Mouse (Mus musculus) gastrocnemius, adult 18-20 months (tissue): ENCODE measurements around the gene 1700012B07Rik. TPM values are rescaled to one million over a fixed set of nuclear protein-coding genes. Genes with fewer than 3 reads are reported as not detected.

Experiments
- DNase-seq: peaks from one replicate; pipeline ENCODE4 v3.0.0; 2021; ENCODE audit warnings: low spot score
- total RNA-seq, 2 experiments: library from RNA; stranded (reverse); gene quantifications; 2 replicates each; pipeline ENCODE4 v1.2.3; 2021

The 1700012B07Rik gene
- total RNA-seq, 2 experiments from 2014 or later: not detected

DNA sequence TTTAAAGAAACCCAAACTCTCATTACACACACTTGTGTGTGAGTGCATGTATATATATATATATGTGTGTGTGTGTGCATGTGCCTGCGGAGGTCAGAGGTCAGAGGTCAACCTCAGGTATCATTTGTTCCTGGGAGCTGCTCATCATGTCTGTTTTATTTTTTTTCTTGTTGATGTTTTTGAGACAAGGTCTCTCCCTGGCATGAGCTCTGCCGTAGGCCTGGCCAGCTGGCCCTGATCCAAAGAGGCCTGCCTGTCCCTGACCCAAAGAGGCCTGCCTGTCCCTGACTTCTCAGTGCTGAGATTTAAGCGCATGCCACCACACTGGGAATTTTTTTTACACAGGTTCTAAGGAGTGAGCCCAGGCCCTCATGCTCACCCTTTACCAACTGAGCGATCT is 24.1 kb upstream of the 1700012B07Rik start:
- no peak for DNase-seq

DNA sequence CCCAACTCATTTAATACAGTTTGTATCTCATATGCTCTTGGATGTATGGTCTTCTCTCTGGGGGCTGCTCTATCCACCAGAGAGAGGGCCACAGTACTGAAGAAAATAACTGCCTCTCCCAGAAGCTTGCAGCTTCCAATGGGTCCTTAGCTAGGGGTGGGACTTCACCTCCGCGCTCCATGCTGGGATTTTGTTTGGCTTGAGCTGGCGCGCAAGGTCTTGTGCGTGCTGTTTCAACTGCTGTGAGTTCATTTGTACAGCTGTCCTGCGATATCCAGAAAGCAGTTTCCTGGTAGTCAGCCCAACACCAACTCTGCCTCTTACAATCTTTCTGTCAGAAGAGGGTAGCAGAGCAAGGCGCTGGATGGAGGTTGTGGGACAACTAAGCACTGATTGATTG is 18.5 kb upstream of the 1700012B07Rik start:
- no peak for DNase-seq

DNA sequence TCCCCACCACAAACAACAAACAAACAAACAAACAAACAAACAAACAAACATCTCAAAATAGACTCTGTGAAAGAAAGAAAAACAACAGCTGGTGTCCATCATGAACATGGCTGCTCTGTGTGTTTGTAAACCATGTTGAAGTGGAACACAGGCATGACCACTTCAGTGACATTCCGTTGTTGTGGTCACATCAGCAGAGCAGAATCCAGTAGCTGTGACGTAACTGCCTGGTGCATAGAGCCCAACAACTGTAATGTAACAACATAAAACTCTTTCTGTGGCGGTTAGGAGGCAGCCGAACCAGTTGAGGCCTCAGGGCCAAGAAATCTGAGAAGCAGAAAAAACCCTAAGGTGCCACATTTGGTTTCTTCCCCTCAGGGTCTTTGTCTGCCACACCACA is 17.8 kb upstream of the 1700012B07Rik start:
- DNase-seq: no peak

DNA sequence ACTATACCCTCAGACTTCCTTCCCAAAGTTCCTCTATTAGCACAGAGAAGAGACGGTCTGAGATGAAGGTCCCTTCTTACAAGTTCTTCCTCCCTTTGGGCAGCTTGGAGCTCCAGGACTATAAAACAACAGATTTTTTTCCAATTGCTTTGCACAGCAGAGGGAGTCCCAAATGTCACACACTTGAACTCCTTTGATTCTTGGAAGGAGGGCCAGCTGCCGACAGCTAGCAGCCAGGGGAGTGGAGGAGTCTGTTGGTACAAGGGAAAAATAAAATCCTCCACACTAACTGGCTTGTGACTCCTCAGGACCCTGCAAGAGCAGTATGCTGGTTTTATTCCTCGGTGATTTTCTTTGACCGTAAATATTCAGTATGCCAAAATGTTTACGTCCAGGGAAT is 16.6 kb upstream of the 1700012B07Rik start:
- DNase-seq: no peak

DNA sequence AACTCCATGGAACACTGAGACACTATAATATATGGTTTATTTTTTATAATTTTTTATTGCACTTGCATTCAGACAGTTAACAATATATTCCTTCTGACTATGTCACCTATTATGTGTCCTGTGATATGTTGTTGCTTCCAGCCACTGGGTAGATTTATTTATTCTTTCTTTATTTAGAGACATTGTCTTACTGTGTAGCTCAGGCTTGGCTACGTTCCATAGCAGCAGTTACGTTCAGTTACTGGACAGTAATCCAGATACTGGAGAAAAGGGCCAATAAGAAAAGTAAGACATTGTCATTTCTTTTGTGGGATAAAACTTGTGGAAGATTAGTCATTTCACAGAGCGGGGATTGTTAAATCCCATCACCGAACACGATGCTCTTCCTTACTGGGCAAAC is 2.5 kb upstream of the 1700012B07Rik start:
- DNase-seq: no peak

DNA sequence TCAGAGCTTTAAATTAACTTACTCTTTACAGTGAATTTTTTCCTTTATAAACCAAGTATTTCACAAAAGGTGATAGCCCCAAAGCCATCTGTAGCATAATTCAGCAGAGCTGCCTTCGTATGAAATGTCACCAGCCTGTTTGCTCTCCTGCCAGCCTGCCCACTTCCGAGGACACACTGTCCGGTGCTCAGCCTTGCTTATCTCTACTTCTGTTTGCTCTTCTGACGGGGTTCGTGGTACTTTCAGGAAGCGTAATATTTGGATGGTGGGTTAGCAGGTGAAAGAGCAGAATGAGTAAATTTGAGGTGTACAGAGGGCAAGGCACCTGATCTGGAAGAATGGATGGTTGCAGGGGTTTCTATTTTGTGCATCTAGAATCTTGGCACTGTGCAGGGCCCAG is 5.6 kb downstream of the 1700012B07Rik start:
- no peak for DNase-seq

DNA sequence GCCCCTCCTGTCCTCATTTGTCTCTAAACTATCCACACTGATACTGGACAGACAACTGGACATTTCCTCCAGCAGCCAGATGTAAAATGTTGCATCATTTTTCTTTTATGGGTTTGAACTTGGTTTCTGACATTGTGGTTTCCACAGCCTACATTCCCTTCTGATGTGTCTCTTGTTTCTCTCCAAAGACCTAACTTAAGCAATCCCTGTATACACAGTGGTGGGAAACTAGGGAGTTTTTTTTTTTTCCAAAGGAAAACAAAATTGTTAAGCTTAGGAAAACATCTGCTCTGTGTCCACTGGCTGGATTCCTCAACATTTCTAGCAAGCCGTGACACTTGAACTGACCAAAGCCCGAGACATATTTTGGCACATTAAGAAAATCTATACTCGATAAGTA is 10.4 kb downstream of the 1700012B07Rik start:
- DNase-seq: no peak

DNA sequence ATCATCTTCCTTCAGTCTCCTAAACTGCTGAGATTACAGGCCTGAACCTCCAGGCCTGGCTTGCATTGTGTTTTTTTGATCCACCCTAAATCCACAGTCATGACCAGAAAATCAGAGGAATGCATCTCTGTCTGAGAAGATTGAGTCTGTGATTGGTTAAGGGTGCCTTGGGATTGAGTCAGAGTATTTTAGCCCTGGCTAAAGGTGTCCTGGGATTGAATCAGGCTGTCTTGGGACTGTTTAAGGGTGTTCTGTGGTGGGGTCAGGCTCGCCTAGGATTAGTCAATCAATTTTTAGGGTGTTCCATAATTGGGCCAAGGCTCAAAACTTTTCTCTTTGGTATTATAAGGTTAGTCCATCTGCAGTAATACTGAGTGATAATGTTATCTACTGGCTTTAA is 10.9 kb downstream of the 1700012B07Rik start:
- DNase-seq: peak; percentile 16

DNA sequence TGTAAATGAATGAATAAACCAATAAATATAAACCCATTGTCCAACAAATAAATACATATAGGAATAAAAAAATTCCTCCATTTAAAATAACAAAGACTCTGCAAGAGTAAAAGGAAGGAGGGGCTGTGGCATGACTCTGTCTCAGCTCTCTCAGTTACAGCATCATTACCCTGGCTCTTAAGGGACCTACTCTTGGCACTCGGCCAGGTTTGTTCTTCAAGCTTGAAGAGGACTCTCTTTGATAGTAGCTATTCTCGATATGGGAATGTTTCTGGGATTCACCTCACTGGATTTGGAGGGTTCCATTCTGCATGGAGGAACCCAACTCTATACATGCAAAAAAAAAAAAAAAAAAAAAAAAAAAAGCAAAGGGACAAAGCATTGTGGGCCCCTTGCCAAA is 16.1 kb downstream of the 1700012B07Rik start:
- DNase-seq: no peak

DNA sequence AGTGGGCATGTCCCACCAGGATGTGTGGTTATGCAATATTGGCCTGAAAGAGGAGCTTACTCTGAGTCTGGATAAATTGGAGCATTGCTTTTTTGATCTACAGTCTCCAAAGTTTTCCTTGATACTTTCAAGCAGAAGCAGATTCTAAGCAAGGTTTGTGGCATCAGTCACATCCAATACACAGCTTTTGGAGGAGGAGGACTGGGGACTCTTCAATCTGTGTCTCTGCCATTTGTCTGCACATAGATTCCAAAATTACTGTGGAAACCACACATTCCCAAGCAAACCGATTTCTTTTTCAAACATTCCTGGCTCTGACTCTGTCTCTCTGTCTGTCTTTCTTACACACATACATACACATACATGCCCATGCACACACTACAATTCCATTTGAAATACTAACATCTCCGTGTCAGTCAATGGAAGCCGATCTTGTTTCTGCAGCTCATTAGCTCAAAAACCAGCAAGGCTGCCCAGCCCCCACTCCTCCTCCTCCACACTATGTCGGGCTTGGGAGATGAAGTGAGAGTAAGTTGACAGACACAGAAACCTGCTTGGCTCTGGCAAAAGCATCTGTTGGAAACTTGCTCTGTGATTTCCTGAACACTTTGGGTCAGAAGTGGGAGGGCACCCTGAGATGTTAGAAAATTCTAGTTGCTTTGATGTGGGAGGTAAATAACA is 18.5 kb downstream of the 1700012B07Rik start:
- DNase-seq: no peak

DNA sequence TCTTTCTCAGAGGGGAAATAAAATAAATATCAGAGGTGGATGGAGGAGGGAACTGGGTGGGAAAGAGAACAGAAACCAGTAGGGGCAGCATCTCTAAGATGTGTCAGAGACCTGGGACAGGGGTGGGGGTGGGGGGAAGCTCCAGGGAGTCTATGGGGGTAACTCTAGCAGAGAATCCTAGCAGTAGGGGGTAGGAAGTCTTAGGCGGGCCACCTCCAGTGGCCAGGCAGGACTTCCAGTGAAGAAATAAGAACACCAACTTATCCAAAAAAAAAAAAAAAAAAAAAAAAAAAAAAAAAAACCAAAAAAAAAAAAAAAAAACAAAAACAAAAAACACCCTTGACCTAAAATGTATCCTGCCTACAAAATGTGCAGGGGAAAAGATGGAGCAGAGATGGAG is 26.3 kb downstream of the 1700012B07Rik start:
- no peak for DNase-seq

DNA sequence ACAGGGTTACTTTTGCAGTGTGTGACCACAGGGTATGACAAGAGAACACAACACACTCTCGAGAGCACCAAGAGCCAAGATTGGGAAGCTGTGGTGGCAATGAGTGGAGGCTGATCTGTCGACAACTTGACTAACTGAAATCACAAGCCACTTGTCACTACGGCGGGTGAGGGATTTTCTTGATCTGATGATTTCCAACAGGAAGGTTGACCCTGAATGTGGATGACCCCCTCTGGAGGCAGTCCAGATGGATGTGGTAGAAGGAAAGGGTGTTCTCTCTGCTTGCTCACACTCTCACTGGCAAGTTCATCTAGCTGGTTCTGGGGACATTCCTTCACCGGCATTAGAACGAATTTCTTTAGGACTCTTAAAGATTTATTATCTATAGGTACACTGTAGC is 30.3 kb downstream of the 1700012B07Rik start:
- no peak for DNase-seq

DNA sequence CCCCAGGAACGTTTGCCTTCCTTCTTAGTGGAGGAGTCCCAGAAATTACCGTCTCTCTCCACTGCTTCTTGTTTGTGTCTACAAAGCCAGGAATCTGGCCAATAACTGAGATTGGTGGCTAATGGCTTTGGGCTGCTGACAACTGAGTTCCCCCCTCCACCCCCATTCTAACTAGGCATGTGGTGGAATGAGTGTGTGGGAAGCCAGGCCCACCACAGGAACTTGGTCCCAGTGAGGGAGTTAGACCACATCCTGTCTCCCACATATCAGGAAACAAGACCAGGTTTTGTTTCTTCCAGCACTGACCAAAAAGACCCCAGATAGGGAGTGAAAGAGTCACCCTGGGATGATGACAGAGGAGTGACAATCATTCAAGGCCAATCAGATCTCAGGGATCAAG is 32.3 kb downstream of the 1700012B07Rik start:
- DNase-seq: no peak

DNA sequence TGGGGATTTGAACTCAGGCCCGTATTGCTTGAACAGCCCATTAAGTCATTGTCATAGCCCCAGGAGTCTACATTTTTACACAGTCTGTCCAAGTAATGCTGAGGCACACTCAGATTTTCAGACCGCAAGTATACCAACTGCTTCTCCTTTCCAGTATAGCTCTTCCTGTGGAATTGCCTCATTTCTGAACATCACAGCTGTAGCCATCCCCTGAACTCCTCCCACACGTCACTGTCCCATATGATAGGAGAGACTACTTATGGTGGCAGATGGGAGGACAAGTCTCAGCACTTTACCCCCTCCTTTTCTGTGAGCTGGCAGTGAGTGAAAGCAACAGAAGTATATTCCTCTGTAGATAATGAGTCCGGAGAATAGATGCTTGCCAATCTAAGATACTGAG is 34.3 kb downstream of the 1700012B07Rik start:
- no peak for DNase-seq

DNA sequence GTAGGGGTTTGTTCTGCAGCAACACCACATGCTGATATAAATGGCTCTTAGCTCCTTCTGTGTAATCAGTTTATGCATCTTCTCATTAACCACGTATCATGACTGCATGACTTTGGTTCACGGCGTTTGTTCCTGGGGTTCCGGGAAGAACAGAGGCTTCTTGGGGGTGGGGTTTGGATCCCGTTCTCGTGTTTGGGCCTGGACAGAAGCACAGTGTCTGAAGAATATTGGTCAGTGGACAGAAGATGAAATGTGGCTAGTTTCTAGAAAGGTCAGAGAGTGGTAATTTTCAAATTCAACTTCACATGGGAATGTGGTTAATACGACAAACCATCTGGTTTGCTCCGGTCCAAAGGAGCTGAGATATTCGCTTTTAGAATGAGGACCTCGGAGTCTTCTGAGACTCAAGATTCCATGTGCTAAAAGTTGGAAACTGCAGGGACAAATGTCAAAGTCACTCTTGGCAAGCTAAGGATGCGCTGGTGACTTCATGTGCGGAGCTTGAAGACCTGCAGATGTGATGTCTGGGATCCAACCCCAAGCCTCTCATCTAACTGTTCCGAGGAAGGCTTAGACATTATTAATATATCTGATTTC is 35.3 kb downstream of the 1700012B07Rik start:
- DNase-seq: peak; percentile 19

DNA sequence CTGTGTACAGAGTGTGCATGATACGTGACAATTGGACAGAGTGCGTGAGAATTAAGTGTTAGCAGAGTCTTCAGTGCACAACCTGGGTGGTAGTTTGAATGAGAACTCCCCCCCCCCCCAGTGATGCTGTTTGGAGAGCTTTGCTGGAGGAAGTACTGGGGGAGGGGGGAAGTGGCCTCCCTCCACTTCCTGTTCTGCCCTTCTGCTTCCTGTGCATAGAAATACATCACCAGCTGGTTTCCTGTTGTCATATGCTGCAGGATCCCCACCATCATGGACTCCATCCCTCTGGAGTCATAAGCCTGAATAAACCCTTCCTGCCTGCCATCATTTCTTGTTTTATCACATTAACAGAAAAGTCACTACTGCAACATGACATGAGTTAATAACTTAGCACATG is 35.9 kb downstream of the 1700012B07Rik start:
- no peak for DNase-seq

DNA sequence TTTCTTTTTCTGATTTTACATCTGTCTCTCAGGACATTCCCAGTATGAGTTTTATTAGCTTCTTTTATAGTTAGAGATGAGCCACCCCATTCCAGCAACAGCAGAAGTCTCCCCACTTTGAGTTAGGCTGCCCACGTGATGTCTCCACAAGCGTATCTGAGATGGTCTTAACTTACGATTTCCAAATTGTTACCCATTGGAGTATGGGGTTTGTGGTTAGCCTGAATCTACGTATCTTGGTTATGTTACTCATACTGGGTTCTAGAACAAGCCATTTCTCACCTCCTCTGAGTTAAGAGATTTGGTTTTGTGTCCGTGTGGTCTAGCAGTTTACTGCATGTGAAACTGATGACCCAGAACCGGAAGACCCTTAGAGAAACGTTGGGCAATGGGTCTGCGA is 37.6 kb downstream of the 1700012B07Rik start:
- no peak for DNase-seq

DNA sequence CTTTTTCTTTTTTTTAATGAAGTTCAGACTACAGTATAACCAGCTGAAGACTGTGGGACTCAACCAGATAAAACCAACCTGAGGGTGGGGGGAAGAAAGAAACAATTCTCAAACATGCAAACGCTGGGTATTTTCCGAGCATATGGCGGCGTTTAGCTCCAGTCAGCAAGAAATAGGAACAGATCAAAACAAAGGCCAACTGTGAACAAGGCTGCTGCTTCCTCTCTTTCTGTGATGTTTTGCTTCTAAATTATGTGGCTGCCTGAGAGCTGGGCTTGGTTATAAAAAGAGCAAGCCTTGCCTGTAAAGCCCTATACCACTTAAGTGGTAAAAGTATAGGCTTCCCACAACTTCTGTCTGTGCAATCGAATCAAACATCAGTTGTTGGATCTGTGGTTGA is 42.5 kb downstream of the 1700012B07Rik start:
- DNase-seq: no peak

DNA sequence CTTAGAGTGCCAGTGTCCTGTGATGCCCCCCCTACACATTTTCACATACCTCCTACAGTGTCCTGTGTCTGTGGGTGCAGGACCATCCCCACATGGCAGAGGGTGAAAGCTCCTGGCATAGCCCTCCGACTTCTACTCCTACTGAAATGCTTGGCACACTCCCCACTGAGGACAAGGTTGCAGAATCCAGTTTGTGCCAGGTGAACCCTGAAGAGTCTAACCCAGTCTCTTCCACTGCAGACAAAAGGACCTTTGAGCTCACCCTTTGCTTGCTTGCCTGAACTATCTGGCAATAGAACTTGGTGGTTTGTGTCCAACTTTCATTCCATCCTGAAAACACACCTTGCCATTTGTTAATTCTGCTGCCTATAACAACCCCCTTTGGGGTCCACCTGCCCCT is 56.5 kb downstream of the 1700012B07Rik start:
- DNase-seq: no peak

DNA sequence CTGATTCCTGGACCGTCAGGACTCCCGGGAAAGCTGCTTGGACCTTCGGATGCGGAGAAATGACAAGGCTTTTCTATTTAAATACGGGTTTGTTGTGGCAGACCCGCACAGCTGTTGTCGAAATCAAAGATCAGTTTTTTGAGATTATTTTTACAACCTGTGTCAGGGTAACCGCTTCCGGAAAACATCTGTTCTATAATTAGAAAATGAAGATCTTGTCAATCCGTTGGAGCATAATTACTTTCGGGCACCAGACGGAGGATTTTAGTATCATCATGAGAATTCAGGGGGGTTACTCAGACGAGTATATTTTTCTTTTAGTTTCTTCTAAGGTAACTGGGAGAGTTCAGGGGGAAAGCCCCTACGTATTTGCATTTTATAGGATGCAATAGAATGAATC is 57.7 kb downstream of the 1700012B07Rik start:
- DNase-seq: no peak

DNA sequence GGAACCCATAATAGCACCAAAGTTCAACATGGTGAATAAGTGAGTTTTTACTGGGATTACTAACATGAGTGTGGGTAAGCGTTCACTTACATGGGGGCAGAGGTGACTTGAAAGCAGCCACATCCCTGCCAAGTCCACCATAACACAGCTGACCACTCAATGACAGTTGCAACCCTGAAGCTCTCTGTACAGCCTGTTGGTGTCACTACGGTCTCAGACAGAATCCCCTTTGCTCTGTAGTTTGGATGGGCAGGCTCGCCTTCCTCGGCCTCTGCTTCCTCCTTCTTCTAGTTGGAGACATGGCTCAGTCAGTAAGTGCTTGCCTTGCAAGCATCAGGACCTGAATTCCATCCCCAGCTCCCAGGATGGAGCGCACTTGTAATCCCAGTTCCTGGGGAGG is 58.8 kb downstream of the 1700012B07Rik start:
- no peak for DNase-seq

DNA sequence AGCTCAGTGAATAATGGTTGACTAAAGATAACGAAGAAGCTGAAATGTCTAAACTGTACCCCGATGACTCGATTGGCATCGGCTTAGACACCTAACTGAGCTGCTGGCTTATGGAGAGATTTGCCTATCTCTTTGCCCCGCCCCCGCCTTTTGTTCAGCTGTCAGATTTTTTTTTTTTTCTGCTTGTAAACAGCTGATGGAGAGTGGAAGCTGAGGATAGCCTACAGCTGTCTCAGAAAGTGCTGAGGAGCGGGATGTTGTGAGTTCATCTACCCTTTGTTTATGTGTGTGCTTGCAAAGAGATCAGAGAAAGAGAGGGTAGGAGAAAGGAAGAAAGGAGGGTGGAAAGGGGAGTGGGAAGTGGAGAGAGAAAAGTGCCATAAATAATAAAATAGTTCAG is 67.8 kb downstream of the 1700012B07Rik start:
- no peak for DNase-seq

DNA sequence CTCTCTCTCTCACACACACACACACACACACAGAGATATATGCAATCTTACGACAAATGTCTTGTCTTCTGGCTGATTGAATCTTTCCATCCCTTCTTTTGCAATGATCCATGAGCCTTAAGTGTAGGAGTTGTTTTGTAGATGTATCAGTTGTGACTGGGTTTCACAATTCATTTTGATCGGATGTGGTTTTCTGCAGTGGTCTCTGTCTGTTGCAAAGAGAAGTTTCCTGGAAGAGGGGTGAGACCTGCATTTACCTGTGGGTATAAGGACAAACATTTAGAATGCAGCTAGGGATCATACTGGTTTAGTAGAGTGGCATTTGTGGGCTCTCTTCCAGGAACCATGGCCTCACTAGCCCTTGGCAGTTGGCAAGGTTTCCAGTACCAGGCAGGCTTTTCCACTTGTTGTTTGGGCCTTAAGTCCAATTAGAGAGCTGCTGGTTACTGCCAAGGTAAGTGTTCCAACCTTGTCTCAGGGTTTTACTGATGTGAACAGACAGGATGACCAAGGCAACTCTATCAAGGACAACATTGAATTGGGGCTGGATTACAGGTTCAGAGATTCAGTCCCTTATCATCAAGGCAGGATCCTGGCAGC is 69.1 kb downstream of the 1700012B07Rik start:
- no peak for DNase-seq
